Mouse (Mus musculus) embryonic fibroblast, embryonic 13.5 days (primary cell): ENCODE data around the gene Gnat2.

Experiments
- CTCF ChIP-seq: IDR thresholded peaks from 2 replicates; pipeline ENCODE4 v1.5.1; 2011; ENCODE audit warnings: mild to moderate bottlenecking, control low read depth, low read length, moderate library complexity, borderline replicate concordance; ENCODE audit not compliant: insufficient read depth
- POLR2A ChIP-seq: IDR thresholded peaks from 2 replicates; pipeline ENCODE4 v1.6.1; 2011; ENCODE audit warnings: low read depth, mild to moderate bottlenecking, control low read depth, low read length, moderate library complexity

DNA sequence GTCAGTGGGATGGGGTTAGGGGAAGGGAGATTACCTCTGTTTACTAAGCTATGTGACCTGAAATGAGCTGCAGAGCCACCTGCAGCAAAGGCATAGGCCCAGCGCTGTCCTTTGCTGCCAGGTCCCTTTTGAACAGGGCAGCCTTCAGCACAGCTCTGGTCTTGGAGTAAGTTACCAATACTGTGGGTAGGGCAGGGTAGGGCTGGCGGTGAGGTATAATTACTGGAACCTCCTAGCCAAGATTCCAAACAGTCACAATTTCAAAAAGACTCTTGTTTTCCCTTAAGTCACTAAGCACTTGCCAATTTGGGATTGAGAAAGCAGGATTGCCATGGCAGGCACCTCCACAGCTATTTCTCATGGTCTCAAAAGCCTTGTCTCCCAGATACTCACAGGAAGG is 2.0 kb upstream of the Gnat2 start:
- TF ChIP-seq POLR2A (no peak), CTCF (no peak)
